Mouse (Mus musculus) central nervous system, embryonic 18 days (tissue): ENCODE measurements around the gene Syp. TPM values are rescaled to one million over a fixed set of nuclear protein-coding genes. Genes with fewer than 3 reads are reported as not detected.

Source experiments
- polyA plus RNA-seq: library from polyadenylated mRNA; depleted of rRNA; stranded (reverse); fragments of >200 nt; gene quantifications from 2 replicates; pipeline ENCODE4 v1.2.3, GENCODE M21; 2012; rRNA removed

Gene Syp
- 300 and 326 TPM in 2 replicates for polyA plus RNA-seq

GRCm38 (mm10) chrX:7638401-7639091 is at the start of gene Syp:
Syp (plus strand) TSS chrX:7638471.

GRCm38 (mm10) chrX:7604879-7605574 is 33.2 kb upstream of the Syp start, which contains the start of gene Ccdc22:
Ccdc22 (minus strand) TSS chrX:7605517.

GRCm38 (mm10) chrX:7606783-7607182 is 31.5 kb upstream of the Syp start, which contains the start of gene Cacna1f:
Cacna1f (plus strand) TSS chrX:7607083.

GRCm38 (mm10) chrX:7657221-7657639 is 19.0 kb downstream of the Syp start, which contains the start of gene Prickle3:
Prickle3 (plus strand) TSS chrX:7657260.

GRCm38 (mm10) chrX:7670921-7671623 is 32.8 kb downstream of the Syp start, which contains the start of gene Plp2:
Plp2 (minus strand) TSS chrX:7671390.

DNA sequence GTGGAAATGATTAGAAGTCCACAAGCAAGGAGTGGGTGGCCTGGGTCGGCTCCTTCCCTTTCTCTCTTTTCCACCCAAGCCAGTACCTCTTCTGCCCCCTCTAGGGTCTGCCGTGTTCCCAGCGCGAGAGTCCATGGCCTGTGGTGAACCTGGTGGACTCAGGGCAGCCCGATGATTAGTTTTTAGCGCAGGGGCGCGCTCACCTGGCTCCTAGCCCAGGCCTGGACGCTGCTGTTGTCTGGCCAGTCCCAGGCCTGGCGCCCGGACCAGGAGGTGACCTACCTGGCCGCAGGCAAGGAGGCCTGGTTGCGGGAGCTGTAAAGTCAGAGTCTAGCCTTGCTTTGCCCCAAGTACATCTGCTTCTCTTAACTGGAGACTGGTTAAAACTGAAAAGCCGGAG is 42.6 kb downstream of the Syp start, which contains the start of gene Magix:
Gene Magix (minus strand): TSS at position 388 of the 400 bp plus-strand sequence.

GRCm38 (mm10) chrX:7696954-7697381 is 58.7 kb downstream of the Syp start, which contains the start of gene Gpkow:
Gpkow (plus strand) TSS chrX:7697131.

Other genes starting within 250 kb of the Syp start
- 0.03 and 0.13 TPM in 2 replicates for gene Foxp3, start 64.8 kb upstream of the Syp start, polyA plus RNA-seq
- gene Ppp1r3f, start 64.2 kb upstream of the Syp start, polyA plus RNA-seq, result 10.0 and 10.6 TPM in 2 replicates
- 30.5 and 31.7 TPM in 2 replicates for gene Ccdc22, start 33.0 kb upstream of the Syp start, polyA plus RNA-seq
- 0.22 and 0.35 TPM in 2 replicates for gene Cacna1f, start 31.4 kb upstream of the Syp start, polyA plus RNA-seq
- gene Prickle3, start 18.8 kb downstream of the Syp start, polyA plus RNA-seq, result 2.3 and 2.6 TPM in 2 replicates
- gene Plp2, start 32.9 kb downstream of the Syp start, polyA plus RNA-seq, result 32.6 and 38.3 TPM in 2 replicates
- gene Magix, start 42.8 kb downstream of the Syp start, polyA plus RNA-seq, result 0.31 and 0.51 TPM in 2 replicates
- 30.8 and 32.1 TPM in 2 replicates for gene Gpkow, start 58.7 kb downstream of the Syp start, polyA plus RNA-seq
- gene Wdr45, start 75.9 kb downstream of the Syp start, polyA plus RNA-seq, result 43.1 and 49.2 TPM in 2 replicates
- gene Gm45208, start 83.8 kb downstream of the Syp start, polyA plus RNA-seq, result 0.35 and 0.49 TPM in 2 replicates
- 110 and 112 TPM in 2 replicates for gene Praf2, start 90.0 kb downstream of the Syp start, polyA plus RNA-seq
- 75.3 and 82.4 TPM in 2 replicates for gene Ccdc120, start 112.4 kb downstream of the Syp start, polyA plus RNA-seq
- 10.8 and 12.2 TPM in 2 replicates for gene Tfe3, start 124.1 kb downstream of the Syp start, polyA plus RNA-seq
- 82.2 and 88.5 TPM in 2 replicates for gene Gripap1, start 151.3 kb downstream of the Syp start, polyA plus RNA-seq
- gene Kcnd1, start 183.8 kb downstream of the Syp start, polyA plus RNA-seq, result 5.8 and 6.5 TPM in 2 replicates
- 37.3 and 40.7 TPM in 2 replicates for gene Otud5, start 202.9 kb downstream of the Syp start, polyA plus RNA-seq
- gene Pim2, start 239.8 kb downstream of the Syp start, polyA plus RNA-seq, result 23.3 and 24.1 TPM in 2 replicates
- 49.2 and 53.2 TPM in 2 replicates for gene Slc35a2, start 245.6 kb downstream of the Syp start, polyA plus RNA-seq